19 mouse cellular contexts compared by ENCODE assay signal in the genomic region with DNA sequence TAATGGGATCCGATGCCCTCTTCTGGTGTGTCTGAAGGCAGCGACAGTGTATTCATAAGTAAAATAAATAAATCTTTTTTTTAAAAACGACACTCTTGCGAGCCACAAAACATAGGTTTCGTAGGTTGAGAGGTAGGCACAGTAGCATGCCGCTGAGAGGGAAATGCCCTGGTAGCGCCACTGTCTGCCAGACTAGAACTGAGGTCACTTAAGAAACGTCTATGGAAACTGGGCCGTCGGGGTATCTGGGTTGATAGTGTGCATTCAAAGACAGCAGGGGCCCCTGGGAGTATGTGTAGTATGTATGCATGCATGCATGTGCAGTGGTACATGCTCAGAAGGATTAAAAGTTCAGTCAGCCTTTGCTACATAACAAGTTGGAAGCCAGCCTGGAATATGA. TPM values are rescaled to one million over a fixed set of nuclear protein-coding genes. Genes with fewer than 3 reads are reported as not detected.
DNase-seq lines count a peak whose midpoint lies in the region; ATAC-seq and TF ChIP-seq lines count a peak whose summit lies in the region.
"Had no signal": no experiment of that assay in that cellular context is flagged by ENCODE, and none has a peak within 500 bp of the region (broad histone marks: within the 10 kb centered on the region; RNA-seq: fewer than 3 reads in every experiment).

No protein-coding gene starts in this region.

- H3K27ac ChIP-seq in forebrain, embryonic 13.5 days: peak overlapping the region; percentile 41; the same call in 1 of the 2 replicates
- no peak overlapping the region for H3K27ac ChIP-seq in forebrain, postnatal 0 days (ENCODE audit: low read depth, low read length)
- peak overlapping the region; percentile 70 for H3K27ac ChIP-seq in hindbrain, embryonic 15.5 days (replicated peaks)
- no peak overlapping the region for H3K27ac ChIP-seq in hindbrain, embryonic 14.5 days
- peak overlapping the region; percentile 20; the same call in 1 of the 2 replicates for H3K27ac ChIP-seq in lung, embryonic 15.5 days
- H3K27ac ChIP-seq: left cerebral cortex, adult 2 months had no signal

- H3K36me3 ChIP-seq in forebrain, embryonic 13.5 days (ENCODE audit: poor library complexity, severe bottlenecking): peaks cover 39% of the 10 kb centered on the region
- H3K36me3 ChIP-seq in forebrain, postnatal 0 days (ENCODE audit: insufficient read depth): peaks cover 6% of the 10 kb centered on the region; the same call in 1 of the 2 replicates
- H3K36me3 ChIP-seq in hindbrain, embryonic 15.5 days: peaks cover 18% of the 10 kb centered on the region; the same call in 1 of the 2 replicates
- peaks cover 45% of the 10 kb centered on the region for H3K36me3 ChIP-seq in hindbrain, embryonic 14.5 days (replicated peaks; ENCODE audit: control insufficient read depth, insufficient read depth)
- peaks cover 52% of the 10 kb centered on the region for H3K36me3 ChIP-seq in lung, embryonic 15.5 days

- no peak for ATAC-seq in forebrain, embryonic 13.5 days
- no peak for ATAC-seq in forebrain, postnatal 0 days
- no peak for ATAC-seq in hindbrain, embryonic 15.5 days (ENCODE audit: low FRiP score, low read depth)
- no peak for ATAC-seq in hindbrain, embryonic 14.5 days (ENCODE audit: low FRiP score)
- ATAC-seq in lung, embryonic 15.5 days (ENCODE audit: borderline replicate concordance, extremely low read depth, low FRiP score, low TSS enrichment): no peak
- ATAC-seq: intestine, embryonic 16.5 days had no signal

- no peak for DNase-seq in forebrain, postnatal 0 days
- DNase-seq in hindbrain, embryonic 14.5 days (ENCODE audit: low spot score): no peak
- no peak for DNase-seq in lung, postnatal 36 days
- peak; percentile 56 for DNase-seq in induced T-regulatory cell, adult 2 months (ENCODE audit: low read depth)
- DNase-seq in T-cell, adult 2 months (ENCODE audit: low spot score): no peak
- DNase-seq: adrenal gland, adult 2 months; cerebellum, adult 9-11 months; heart, postnatal 4 days; lung, embryonic 14.5 days; thymus, adult 18-20 months had no signal

- H3K9me3 ChIP-seq in forebrain, embryonic 13.5 days (replicated peaks): no peaks in the 10 kb centered on the region
- H3K9me3 ChIP-seq in forebrain, postnatal 0 days (ENCODE audit: low read length): no peaks in the 10 kb centered on the region
- no peaks in the 10 kb centered on the region for H3K9me3 ChIP-seq in hindbrain, embryonic 15.5 days
- no peaks in the 10 kb centered on the region for H3K9me3 ChIP-seq in hindbrain, embryonic 14.5 days (ENCODE audit: control insufficient read depth, low read length)
- no peaks in the 10 kb centered on the region for H3K9me3 ChIP-seq in lung, embryonic 15.5 days
- H3K9me3 ChIP-seq: G1E; limb, embryonic 12.5 days; midbrain, embryonic 12.5 days had no signal

- 91% methylated on average over 10 of the region's 10 CpGs for WGBS in forebrain, embryonic 13.5 days
- 87% methylated on average over 10 of the region's 10 CpGs for whole genome bisulfite sequencing in forebrain, postnatal 0 days
- WGBS in hindbrain, embryonic 15.5 days: 92% methylated on average over 10 of the region's 10 CpGs
- 89% methylated on average over 10 of the region's 10 CpGs for WGBS in hindbrain, embryonic 14.5 days
- WGBS in lung, embryonic 15.5 days: 79% methylated on average over 10 of the region's 10 CpGs

- no peak for TF ChIP-seq CTCF in forebrain, postnatal 0 days (IDR thresholded peaks at IDR 0.05; ENCODE audit: low read depth)

- no peak overlapping the region for H3K9ac ChIP-seq in forebrain, embryonic 13.5 days
- H3K9ac ChIP-seq in forebrain, postnatal 0 days: no peak overlapping the region
- H3K9ac ChIP-seq in hindbrain, embryonic 15.5 days: no peak overlapping the region
- no peak overlapping the region for H3K9ac ChIP-seq in hindbrain, embryonic 14.5 days
- H3K9ac ChIP-seq in lung, embryonic 15.5 days: no peak overlapping the region
- H3K9ac ChIP-seq: limb, embryonic 12.5 days; lung, embryonic 14.5 days; midbrain, embryonic 12.5 days had no signal

- no peak overlapping the region for H3K4me2 ChIP-seq in forebrain, embryonic 13.5 days
- H3K4me2 ChIP-seq in forebrain, postnatal 0 days (ENCODE audit: low read depth): no peak overlapping the region
- H3K4me2 ChIP-seq in hindbrain, embryonic 15.5 days: no peak overlapping the region
- H3K4me2 ChIP-seq in hindbrain, embryonic 14.5 days (replicated peaks): no peak overlapping the region
- no peak overlapping the region for H3K4me2 ChIP-seq in lung, embryonic 15.5 days
- H3K4me2 ChIP-seq: limb, embryonic 12.5 days; lung, embryonic 14.5 days; midbrain, embryonic 12.5 days had no signal

- no peaks in the 10 kb centered on the region for H3K27me3 ChIP-seq in forebrain, embryonic 13.5 days
- H3K27me3 ChIP-seq in forebrain, postnatal 0 days (ENCODE audit: insufficient read depth, low read length): no peaks in the 10 kb centered on the region
- H3K27me3 ChIP-seq in hindbrain, embryonic 15.5 days: no peaks in the 10 kb centered on the region
- no peaks in the 10 kb centered on the region for H3K27me3 ChIP-seq in hindbrain, embryonic 14.5 days (ENCODE audit: control insufficient read depth, insufficient read depth, low read length)
- H3K27me3 ChIP-seq in lung, embryonic 15.5 days: no peaks in the 10 kb centered on the region
- H3K27me3 ChIP-seq: limb, embryonic 12.5 days; midbrain, embryonic 12.5 days had no signal

- no peak overlapping the region for H3K4me3 ChIP-seq in forebrain, embryonic 13.5 days
- H3K4me3 ChIP-seq in forebrain, postnatal 0 days (ENCODE audit: low read depth, low read length): no peak overlapping the region
- no peak overlapping the region for H3K4me3 ChIP-seq in hindbrain, embryonic 15.5 days
- H3K4me3 ChIP-seq in hindbrain, embryonic 14.5 days (replicated peaks; ENCODE audit: low read length): no peak overlapping the region
- no peak overlapping the region for H3K4me3 ChIP-seq in lung, embryonic 15.5 days
- H3K4me3 ChIP-seq: left cerebral cortex, adult 2 months; limb, embryonic 12.5 days; midbrain, embryonic 12.5 days; myocyte had no signal

- H3K4me1 ChIP-seq in forebrain, embryonic 13.5 days: peaks cover 25% of the 10 kb centered on the region
- peaks cover 10% of the 10 kb centered on the region for H3K4me1 ChIP-seq in forebrain, postnatal 0 days (ENCODE audit: insufficient read depth)
- H3K4me1 ChIP-seq in hindbrain, embryonic 15.5 days (replicated peaks): peaks cover 27% of the 10 kb centered on the region
- peaks cover 12% of the 10 kb centered on the region; the same call in 1 of the 2 replicates for H3K4me1 ChIP-seq in hindbrain, embryonic 14.5 days (replicated peaks; ENCODE audit: control insufficient read depth, insufficient read depth, low read length)
- H3K4me1 ChIP-seq in lung, embryonic 15.5 days: peaks cover 15% of the 10 kb centered on the region

RNA-seq across cellular contexts. Expression of a gene that starts 21.4 kb away (rescaled TPM):
- polyA plus RNA-seq in forebrain, embryonic 13.5 days (2015; fragmentation: Nextera tagmentation; extraction: Ambion mirVana): 62.8 TPM in 2 replicates
- 31.9 and 53.9 TPM in 2 replicates for total RNA-seq in forebrain, postnatal 0 days (2014; rRNA removed)
- polyA plus RNA-seq in forebrain, postnatal 0 days (2015; fragmentation: Nextera tagmentation; extraction: Ambion mirVana): 20.2 and 32.0 TPM in 2 replicates
- 34.9 and 37.2 TPM in 2 replicates for polyA plus RNA-seq in hindbrain, embryonic 15.5 days (2015; fragmentation: Nextera tagmentation; extraction: Ambion mirVana)
- 35.6 and 42.3 TPM in 2 replicates for polyA plus RNA-seq in hindbrain, embryonic 14.5 days (2014; fragmentation: Nextera tagmentation; extraction: Ambion mirVana)
- 48.8 and 59.0 TPM in 2 replicates for polyA plus RNA-seq in lung, embryonic 15.5 days (2015; fragmentation: Nextera tagmentation; extraction: Ambion mirVana)

Comparison
In these comparisons a context has a peak if more than half of its experiments do, and no peak if none do; other contexts are left out.
1. H3K27ac ChIP-seq: peak in forebrain, embryonic 13.5 days (single experiment), hindbrain, embryonic 15.5 days (single experiment) and lung, embryonic 15.5 days (single experiment); none in forebrain, postnatal 0 days (single experiment) and hindbrain, embryonic 14.5 days (single experiment).